Mouse (Mus musculus) myocyte (in vitro differentiated cells): ENCODE measurements around the gene Tex35. TPM values are rescaled to one million over a fixed set of nuclear protein-coding genes. Genes with fewer than 3 reads are reported as not detected.

Experiments used
- H3K27me3 ChIP-seq: one replicate; pipeline ENCODE4 v1.6.1; 2011; ENCODE audit not compliant: control insufficient read depth, insufficient read depth, insufficient read length
- H3K36me3 ChIP-seq: one replicate; pipeline ENCODE4 v1.6.1; 2011; ENCODE audit not compliant: control insufficient read depth, insufficient read depth
- H3K4me2 ChIP-seq: one replicate; pipeline ENCODE4 v1.6.1; 2011; ENCODE audit warnings: low read depth, control low read depth
- H3K4me3 ChIP-seq: one replicate; pipeline ENCODE4 v1.5.1; 2011; ENCODE audit warnings: mild to moderate bottlenecking, control low read depth, moderate library complexity
- H3K79me2 ChIP-seq: one replicate; pipeline ENCODE4 v1.6.1; 2011; ENCODE audit not compliant: control insufficient read depth, insufficient read depth
- H3ac ChIP-seq: one replicate; pipeline ENCODE4 v1.6.1; 2011; ENCODE audit not compliant: control insufficient read depth, insufficient read length
- CEBPB ChIP-seq: IDR thresholded peaks from 2 replicates; pipeline ENCODE4 v1.6.1; 2011; ENCODE audit warnings: mild to moderate bottlenecking, moderate library complexity; ENCODE audit not compliant: poor library complexity, insufficient read depth, severe bottlenecking
- E2F4 ChIP-seq: IDR thresholded peaks from one replicate; pipeline ENCODE4 v1.6.1; 2011; ENCODE audit warnings: mild to moderate bottlenecking, control low read depth, moderate library complexity; ENCODE audit not compliant: insufficient read depth
- MAX ChIP-seq: IDR thresholded peaks from one replicate; pipeline ENCODE4 v1.6.1; 2011; ENCODE audit warnings: low read depth, mild to moderate bottlenecking, control low read depth
- MYOD1 ChIP-seq, 3 experiments: IDR thresholded peaks; one replicate each; pipeline ENCODE4 v1.6.1; 2011; ENCODE audit warnings: control low read depth in 2 of 3, low read depth in 2 of 3, mild to moderate bottlenecking in 2 of 3, moderate library complexity in 1 of 3; ENCODE audit not compliant: insufficient read length in 2 of 3, control insufficient read depth in 1 of 3
- MYOG ChIP-seq, 3 experiments: IDR thresholded peaks; one replicate each; pipeline ENCODE4 v1.6.1; 2011; ENCODE audit warnings: control low read depth in 2 of 3, low read depth in 2 of 3, mild to moderate bottlenecking in 2 of 3; ENCODE audit not compliant: insufficient read length in 2 of 3, control insufficient read depth in 1 of 3, insufficient read depth in 1 of 3
- POLR2A ChIP-seq: IDR thresholded peaks from one replicate; pipeline ENCODE4 v1.6.1; 2011; ENCODE audit warnings: low read depth, mild to moderate bottlenecking, control low read depth, moderate library complexity; ENCODE audit not compliant: insufficient read length
- POLR2AphosphoS2 ChIP-seq: IDR thresholded peaks from one replicate; pipeline ENCODE4 v1.6.1; 2011; ENCODE audit warnings: low read depth, control low read depth; ENCODE audit not compliant: insufficient read length
- REST ChIP-seq: IDR thresholded peaks from one replicate; pipeline ENCODE4 v1.6.1; 2011; ENCODE audit warnings: mild to moderate bottlenecking, control low read depth, moderate library complexity; ENCODE audit not compliant: insufficient read depth, insufficient read length
- SRF ChIP-seq: IDR thresholded peaks from one replicate; pipeline ENCODE4 v1.6.1; 2011; ENCODE audit warnings: low read depth; ENCODE audit not compliant: control insufficient read depth, insufficient read length
- TCF12 ChIP-seq: IDR thresholded peaks from one replicate; pipeline ENCODE4 v1.6.1; 2011; ENCODE audit warnings: mild to moderate bottlenecking, control low read depth; ENCODE audit not compliant: poor library complexity, insufficient read depth, severe bottlenecking
- TCF3 ChIP-seq: IDR thresholded peaks from one replicate; pipeline ENCODE4 v1.6.1; 2011; ENCODE audit warnings: low read depth, control low read depth; ENCODE audit not compliant: insufficient read length
- USF1 ChIP-seq: IDR thresholded peaks from one replicate; pipeline ENCODE4 v1.6.1; 2011; ENCODE audit warnings: low read depth, mild to moderate bottlenecking, control low read depth, moderate library complexity
- polyA plus RNA-seq: library from polyadenylated mRNA; unstranded; fragments of >200 nt; fragmentation: generic; extraction: Trizol; gene quantifications from one replicate; pipeline ENCODE4 v1.2.1, GENCODE M21; 2012; ENCODE audit warnings: missing spikeins

Gene Tex35
- polyA plus RNA-seq, 1 experiment: 0.30 TPM

- TF ChIP-seq SRF (no peak), MAX (no peak), MYOD1 (IDR thresholded peaks at IDR 0.05; ENCODE audit: control insufficient read depth in 1 of 3, insufficient read length in 2 of 3, low read depth in 2 of 3) (no peak), CEBPB (no peak), E2F4 (no peak), REST (no peak), TCF12 (no peak), MYOG (IDR thresholded peaks at IDR 0.05; ENCODE audit: control insufficient read depth in 1 of 3, insufficient read depth in 1 of 3, insufficient read length in 2 of 3, low read depth in 2 of 3) (no peak), POLR2AphosphoS2 (no peak), TCF3 (no peak), USF1 (no peak), POLR2A (no peak)
Observed at GRCm38 (mm10) chr1:157065819-157066730, 42.4 kb downstream of the Tex35 start.

DNA sequence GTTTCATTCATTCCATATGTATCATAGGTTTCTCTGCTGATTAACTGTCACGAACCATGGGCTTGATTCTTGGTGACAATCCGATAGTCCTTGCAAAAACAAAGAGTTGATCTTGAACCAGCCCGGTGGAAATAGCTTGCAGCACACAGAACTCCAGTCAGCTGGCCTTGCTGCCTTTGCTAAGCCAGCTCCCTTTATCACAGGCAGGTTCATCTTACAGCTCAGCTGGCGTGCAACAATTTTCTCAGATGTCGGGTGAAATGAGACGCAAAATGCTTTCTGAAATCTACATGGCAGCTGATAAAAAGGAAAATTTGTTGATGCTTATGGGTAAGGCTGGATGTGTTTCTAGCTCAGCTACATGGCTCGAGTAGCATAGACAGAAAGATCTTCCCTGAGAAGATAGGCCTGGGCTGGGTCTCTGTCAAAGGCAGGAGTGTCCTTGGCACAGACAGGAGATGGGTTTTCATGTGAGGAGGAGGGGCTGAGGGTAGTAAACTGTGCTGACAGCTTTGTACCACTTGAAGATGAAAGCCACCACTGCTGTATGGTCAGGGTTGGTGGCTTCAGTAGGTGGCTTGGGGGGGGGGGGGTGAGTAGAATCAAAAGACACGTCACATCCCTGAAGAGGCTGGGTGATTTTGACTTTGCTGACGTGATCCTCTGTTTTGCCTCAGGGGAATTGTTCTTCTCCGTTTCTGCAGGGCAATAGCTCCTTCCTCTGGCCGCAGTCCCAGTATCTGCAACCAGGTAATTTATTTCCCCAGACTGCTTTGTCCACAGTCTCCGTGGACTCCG, 45.0 kb downstream of the Tex35 start:
- Histone ChIP-seq H3K27me3 (no peaks in the 10 kb centered on the region), H3ac (no peak overlapping the region), H3K79me2 (no peaks in the 10 kb centered on the region), H3K36me3 (no peaks in the 10 kb centered on the region), H3K4me3 (no peak overlapping the region), H3K4me2 (no peak overlapping the region)
- no peak for TF ChIP-seq CEBPB
- no peak for TF ChIP-seq E2F4
- TF ChIP-seq MAX: no peak
- TF ChIP-seq POLR2AphosphoS2: no peak
- no peak for TF ChIP-seq SRF
- TF ChIP-seq REST: no peak
- peak in 2 of 3 experiments; percentile 49 to 55 for TF ChIP-seq MYOD1 (IDR thresholded peaks at IDR 0.05; ENCODE audit: control insufficient read depth in 1 of 3, insufficient read length in 2 of 3, low read depth in 2 of 3)
- TF ChIP-seq TCF12: no peak
- TF ChIP-seq USF1: no peak
- TF ChIP-seq MYOG (IDR thresholded peaks at IDR 0.05; ENCODE audit: control insufficient read depth in 1 of 3, insufficient read depth in 1 of 3, insufficient read length in 2 of 3, low read depth in 2 of 3): peak in 1 of 3 experiments; percentile 70
- TF ChIP-seq TCF3: no peak
- TF ChIP-seq POLR2A: no peak

More at GRCm38 (mm10) chr1:157065819-157066730, 42.4 kb downstream of the Tex35 start:
- Histone ChIP-seq H3K4me3 (no peak overlapping the region), H3K79me2 (no peaks in the 10 kb centered on the region), H3K4me2 (no peak overlapping the region), H3K27me3 (no peaks in the 10 kb centered on the region), H3ac (no peak overlapping the region), H3K36me3 (no peaks in the 10 kb centered on the region)

DNA sequence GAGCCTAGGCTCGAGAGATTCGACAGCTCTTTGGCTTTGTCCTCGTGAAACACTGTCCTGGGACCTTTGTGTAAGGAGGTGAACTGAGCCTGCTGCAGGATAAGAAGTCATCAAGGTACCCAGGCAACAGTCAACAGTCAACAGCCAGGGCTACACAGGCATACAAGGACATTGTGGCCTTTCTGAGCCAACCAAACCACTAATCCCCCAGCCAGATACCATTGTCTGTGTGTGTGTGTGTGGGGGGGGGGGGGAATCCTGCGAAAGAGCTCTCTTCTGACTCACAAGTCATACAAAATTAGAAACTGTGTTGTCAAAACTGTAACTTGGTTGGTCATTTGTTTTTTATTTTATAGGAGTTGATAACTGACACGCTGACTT, 46.0 kb downstream of the Tex35 start:
- TF ChIP-seq POLR2A (no peak), TCF3 (no peak), MYOG (IDR thresholded peaks at IDR 0.05; ENCODE audit: control insufficient read depth in 1 of 3, insufficient read depth in 1 of 3, insufficient read length in 2 of 3, low read depth in 2 of 3) (peak in 1 of 3 experiments; percentile 45), REST (no peak), POLR2AphosphoS2 (no peak), E2F4 (no peak), MAX (no peak), SRF (no peak), CEBPB (no peak), MYOD1 (IDR thresholded peaks at IDR 0.05; ENCODE audit: control insufficient read depth in 1 of 3, insufficient read length in 2 of 3, low read depth in 2 of 3) (peak in 1 of 3 experiments; percentile 53), TCF12 (no peak), USF1 (no peak)
- no peaks in the 10 kb centered on the region for H3K36me3 ChIP-seq
- H3K4me2 ChIP-seq: peak overlapping the region; percentile 58
- no peak overlapping the region for H3ac ChIP-seq
- no peak overlapping the region for H3K4me3 ChIP-seq
- H3K79me2 ChIP-seq: no peaks in the 10 kb centered on the region
- H3K27me3 ChIP-seq: no peaks in the 10 kb centered on the region

DNA sequence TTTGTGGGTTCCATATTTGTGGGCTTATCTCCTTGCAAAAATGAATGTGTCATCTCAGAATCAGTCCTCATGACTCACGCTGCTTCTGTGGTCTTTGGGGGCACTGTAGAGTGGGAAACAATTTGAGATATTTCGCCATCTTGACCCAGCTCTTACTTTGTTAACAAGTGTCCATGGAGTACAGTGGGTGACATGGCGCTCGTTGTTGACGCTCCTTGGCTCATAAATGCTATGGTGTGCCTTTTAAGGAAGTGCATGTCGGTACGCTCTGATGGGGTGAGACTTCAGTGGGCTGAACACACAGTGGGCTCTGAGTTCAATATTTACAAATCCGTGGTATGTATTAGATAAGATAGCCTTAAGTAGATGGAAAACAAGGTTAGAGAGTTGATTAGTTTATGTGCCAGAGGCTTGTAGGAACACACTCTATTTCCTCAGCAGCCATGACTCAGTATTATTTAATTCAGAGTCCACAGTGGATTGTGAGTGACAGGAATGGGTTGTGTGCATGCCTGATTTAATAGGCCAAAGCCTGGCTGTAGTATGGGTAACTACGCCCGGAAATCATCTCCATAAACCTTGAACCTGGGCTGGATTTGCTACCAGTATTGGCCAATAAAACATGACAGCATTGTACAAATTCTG, 46.6 kb downstream of the Tex35 start:
- H3K4me3 ChIP-seq: no peak overlapping the region
- TF ChIP-seq CEBPB (0 out of 2 replicates have a peak, but pooled peaks have one; percentile 44), REST (no peak), TCF12 (no peak), SRF (peak; percentile 61)
- no peaks in the 10 kb centered on the region for H3K36me3 ChIP-seq
- H3ac ChIP-seq: no peak overlapping the region
- H3K79me2 ChIP-seq: no peaks in the 10 kb centered on the region
- H3K27me3 ChIP-seq: no peaks in the 10 kb centered on the region
- peak overlapping the region; percentile 58 for H3K4me2 ChIP-seq
